Mouse (Mus musculus): ENCODE measurements around the gene Olfr287. TPM values are rescaled to one million over a fixed set of nuclear protein-coding genes. Genes with fewer than 3 reads are reported as not detected.

Gene Olfr287
- polyA plus RNA-seq, 1 experiment from 2014 or later, result not detected

Other genes with a start within 250 kb of the Olfr287 start
- not detected in 3 replicates for gene Col2a1, start 216.4 kb downstream of the Olfr287 start, polyA plus RNA-seq (2018)
- gene Pfkm, start 128.5 kb downstream of the Olfr287 start, polyA plus RNA-seq (2018), result 4.4 to 6.7 TPM (median 5.4 TPM) in 3 replicates
- 11.1 to 14.4 TPM (median 13.4 TPM) in 3 replicates for gene Senp1, start 127.3 kb downstream of the Olfr287 start, polyA plus RNA-seq (2018)
- gene Asb8, start 55.4 kb downstream of the Olfr287 start, polyA plus RNA-seq (2018), result 26.1 to 34.8 TPM (median 30.3 TPM) in 3 replicates
- not detected in 3 replicates for gene Ccdc184, start 53.9 kb downstream of the Olfr287 start, polyA plus RNA-seq (2018)
- gene Olfr288, start 25.5 kb downstream of the Olfr287 start, polyA plus RNA-seq (2018), result not detected in 3 replicates
- not detected in 3 replicates for gene Gm44579, start 79 bp downstream of the Olfr287 start, polyA plus RNA-seq (2018)
- gene Olfr286, start 13.4 kb upstream of the Olfr287 start, polyA plus RNA-seq (2018), result not detected in 3 replicates
- not detected in 3 replicates for gene H1fnt, start 36.2 kb upstream of the Olfr287 start, polyA plus RNA-seq (2018)
- gene Zfp641, start 75.1 kb upstream of the Olfr287 start, polyA plus RNA-seq (2018), result not detected in 3 replicates
- not detected in 3 replicates for gene Olfr285, start 96.3 kb upstream of the Olfr287 start, polyA plus RNA-seq (2018)
- gene Olfr284, start 119.9 kb upstream of the Olfr287 start, polyA plus RNA-seq (2018), result not detected in 3 replicates
- not detected in 3 replicates for gene Olfr283, start 159.9 kb upstream of the Olfr287 start, polyA plus RNA-seq (2018)
- gene Olfr282, start 210.2 kb upstream of the Olfr287 start, polyA plus RNA-seq (2018), result not detected in 3 replicates
- not detected in 3 replicates for gene Olfr281, start 231.5 kb upstream of the Olfr287 start, polyA plus RNA-seq (2018)
- gene OR5BS1P, start 248.8 kb upstream of the Olfr287 start, polyA plus RNA-seq (2018), result not detected in 3 replicates

All from macrophage (primary cell).